Mouse (Mus musculus): ENCODE data around the gene Olfr467.
"Not testable (repeated sequence)": the region's sequence is repeated elsewhere in the genome, so short reads cannot be mapped to it uniquely, and the experiment has no call there.

Gene Olfr467

DNA sequence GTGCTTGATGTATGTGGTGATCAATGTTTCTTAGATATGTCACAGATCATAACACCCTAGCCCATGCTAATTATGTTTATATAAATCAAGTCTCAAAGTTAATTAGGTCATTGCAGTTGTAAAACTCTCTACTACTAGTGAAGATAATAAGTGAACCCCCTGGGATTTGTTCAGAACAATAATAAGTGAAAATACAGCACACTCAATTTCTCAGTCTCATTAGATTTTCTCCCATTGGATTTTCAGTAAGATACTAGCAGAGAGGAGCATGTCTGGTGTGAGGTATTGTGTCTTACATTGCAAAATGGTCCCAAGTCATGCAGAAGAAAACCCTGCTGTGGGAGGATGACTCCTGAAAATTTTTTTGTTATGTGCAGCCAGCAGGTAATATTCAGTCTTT is at the start of gene Olfr467:
Gene Olfr467 (plus strand): TSS at position 301 of the 400 bp plus-strand sequence.
- no peak for ATAC-seq (ENCODE audit: insufficient number of reproducible peaks, low FRiP score, low TSS enrichment)

DNA sequence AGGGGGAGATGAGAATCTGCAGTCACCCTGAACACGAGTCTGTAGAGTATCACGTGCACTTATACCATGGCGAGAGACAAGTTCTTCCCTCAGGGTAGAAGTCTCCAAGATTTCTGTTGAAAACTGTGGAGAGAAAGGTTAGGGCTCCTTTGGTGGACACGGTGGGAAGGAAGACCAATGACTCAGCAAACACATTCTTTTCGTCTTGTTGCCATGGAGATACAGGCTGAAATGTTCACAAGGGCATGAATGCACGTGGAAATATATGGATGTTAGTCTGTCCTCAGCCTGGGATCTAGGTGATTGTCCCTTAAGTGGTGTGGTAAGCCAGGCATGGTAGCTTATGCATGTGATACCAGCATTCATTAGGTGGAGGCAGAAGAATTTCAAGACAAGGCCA is 41.3 kb upstream of the Olfr467 start:
- no peak for ATAC-seq (ENCODE audit: insufficient number of reproducible peaks, low FRiP score, low TSS enrichment)

DNA sequence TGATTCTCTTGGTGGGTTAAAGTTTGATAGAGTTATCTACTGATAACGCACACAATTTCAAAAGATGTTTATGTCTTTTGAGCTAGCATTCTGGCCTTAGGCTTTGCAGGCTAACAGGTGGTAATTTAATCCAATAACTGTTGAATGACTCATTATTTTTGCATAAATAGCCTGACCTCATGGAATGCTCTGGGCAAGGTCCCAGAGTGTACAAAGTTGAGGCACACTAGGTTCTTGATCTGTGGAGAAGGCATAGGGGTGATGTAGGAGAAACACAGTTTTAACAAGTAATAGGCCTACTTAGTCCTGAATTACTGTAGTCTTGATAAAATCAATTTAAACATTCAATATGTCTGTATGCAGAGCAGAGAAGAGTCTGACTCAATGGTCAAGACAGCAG is 33.8 kb upstream of the Olfr467 start:
- no peak for ATAC-seq (ENCODE audit: insufficient number of reproducible peaks, low FRiP score, low TSS enrichment)

DNA sequence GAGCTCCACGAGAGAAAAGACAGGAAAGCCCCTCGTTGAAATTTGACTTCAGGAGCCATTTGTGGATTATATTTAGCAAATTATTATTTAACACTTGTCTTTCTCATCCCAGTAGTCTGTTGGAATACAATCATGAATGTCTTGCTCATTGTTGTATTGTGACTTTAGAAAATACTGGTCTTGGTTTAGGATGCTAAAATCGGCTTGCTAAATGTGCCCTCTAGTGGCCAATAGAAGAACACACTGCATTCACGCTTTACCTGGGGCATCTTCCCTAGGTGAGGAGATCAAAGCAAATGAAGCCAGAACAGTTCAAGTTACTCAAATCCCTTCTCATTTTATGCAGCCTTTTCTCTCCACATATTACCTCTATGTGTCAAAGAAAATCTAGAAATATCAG is 32.5 kb upstream of the Olfr467 start:
- no peak for ATAC-seq (ENCODE audit: insufficient number of reproducible peaks, low FRiP score, low TSS enrichment)

DNA sequence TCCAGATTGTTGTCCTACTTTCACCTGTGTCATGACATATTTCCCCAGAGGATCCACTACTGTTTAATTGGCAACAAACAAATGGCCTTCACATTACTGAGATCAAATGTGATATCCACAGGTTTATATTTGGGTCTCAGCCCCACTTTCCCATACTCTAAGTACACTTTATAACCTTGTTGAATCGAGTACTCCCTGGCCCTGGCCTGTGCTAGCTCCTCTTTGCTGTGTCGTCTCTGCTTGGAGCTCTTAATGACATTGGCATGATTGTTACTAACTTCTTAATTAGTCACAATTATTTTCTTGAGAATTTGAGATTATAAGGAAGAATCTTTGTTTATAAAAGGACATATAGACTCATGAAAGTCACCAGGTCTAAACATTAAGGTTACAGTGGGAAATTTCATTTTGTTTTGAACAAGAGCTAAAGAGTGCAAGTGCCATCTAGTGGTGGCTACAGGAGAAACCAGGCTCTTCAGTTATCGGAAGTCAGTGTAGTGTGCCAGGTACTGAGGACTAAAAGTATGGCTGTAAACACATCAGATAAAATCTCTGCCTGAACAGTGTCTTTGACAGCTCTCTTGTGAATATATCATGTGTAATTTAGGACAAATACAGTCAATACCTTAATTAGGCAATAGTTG is 24.0 kb upstream of the Olfr467 start:
- ATAC-seq (ENCODE audit: insufficient number of reproducible peaks, low FRiP score, low TSS enrichment) = no peak

DNA sequence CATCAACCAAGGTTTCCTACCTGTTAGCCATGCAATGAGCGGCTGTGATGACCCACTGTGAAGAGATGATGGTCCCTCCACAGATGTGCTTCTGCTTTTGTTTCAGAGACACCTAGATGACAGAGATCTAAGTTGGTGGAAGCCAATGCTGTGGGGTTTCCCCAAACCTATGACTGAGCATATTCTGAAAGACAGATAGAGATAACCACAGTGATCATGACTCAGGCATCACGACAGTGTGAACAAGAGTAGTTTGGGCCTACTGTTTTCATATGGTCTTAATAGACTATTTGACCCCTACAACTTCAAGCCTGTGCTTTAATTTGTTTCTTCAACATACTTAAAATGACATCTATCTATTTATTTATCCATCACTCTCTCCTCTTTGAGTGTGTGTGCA is 15.6 kb upstream of the Olfr467 start:
- ATAC-seq (ENCODE audit: insufficient number of reproducible peaks, low FRiP score, low TSS enrichment) = no peak

DNA sequence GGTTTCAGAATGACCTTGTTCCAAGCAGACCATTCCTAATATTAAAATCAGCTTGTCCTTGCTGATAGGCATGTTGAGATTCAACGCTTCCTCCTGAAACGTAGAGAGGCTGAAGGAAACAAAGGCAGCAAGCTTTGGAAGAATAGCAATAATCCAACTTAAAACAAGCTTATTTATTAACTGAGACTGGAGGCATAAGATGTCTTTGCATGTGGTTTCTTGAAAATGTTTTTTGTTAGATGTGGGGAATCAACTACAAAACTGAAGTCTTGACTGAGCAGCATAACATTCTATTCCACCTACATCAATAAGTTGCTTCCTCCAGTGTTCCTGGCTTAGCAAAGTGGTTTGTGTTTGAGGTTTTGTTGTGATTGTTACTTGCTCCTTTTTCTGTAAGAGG is 11.0 kb upstream of the Olfr467 start, which contains the start of gene Ovch2:
Gene Ovch2 (minus strand): TSS at position 101 of the 400 bp plus-strand sequence.
- ATAC-seq (ENCODE audit: insufficient number of reproducible peaks, low FRiP score, low TSS enrichment) = no peak

DNA sequence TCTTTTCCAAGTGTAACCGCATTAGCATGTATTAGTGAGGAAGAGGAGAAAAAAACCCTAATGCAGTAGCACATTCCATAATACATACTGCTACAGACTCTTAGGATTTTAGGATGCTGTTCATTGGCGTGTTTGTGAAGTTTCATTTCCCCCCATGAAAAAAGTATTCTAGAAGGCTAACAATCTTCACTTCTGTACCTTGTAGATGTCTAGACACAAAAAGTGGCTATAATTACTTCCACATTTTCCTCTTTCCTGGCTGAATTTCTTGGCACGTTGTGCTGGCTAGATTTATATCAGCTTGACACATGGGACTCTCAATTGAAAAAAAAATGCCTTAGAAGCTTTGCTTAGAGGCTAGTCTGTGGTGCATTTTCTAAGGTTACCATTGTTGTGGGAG is 9.9 kb upstream of the Olfr467 start:
- ATAC-seq (ENCODE audit: insufficient number of reproducible peaks, low FRiP score, low TSS enrichment) = no peak

DNA sequence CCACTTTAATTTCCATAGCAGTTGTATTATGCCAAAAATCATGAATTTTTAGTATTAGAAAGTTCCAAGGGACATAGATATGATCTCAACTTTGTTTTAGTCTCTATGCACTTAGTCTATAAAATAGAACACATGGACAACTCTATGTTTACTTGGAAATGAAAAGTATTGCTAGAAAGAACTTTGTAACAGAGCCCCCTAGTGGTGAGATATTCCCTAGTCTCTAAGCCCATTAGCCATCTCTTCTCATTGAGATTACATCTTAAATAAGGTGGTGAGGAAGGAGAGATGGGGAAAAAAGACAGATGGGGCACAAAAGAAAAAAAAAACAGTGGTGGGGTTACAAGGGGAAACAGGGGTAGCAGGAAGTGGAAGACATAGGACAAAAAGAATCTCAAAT is 7.4 kb downstream of the Olfr467 start:
- no peak for ATAC-seq (ENCODE audit: insufficient number of reproducible peaks, low FRiP score, low TSS enrichment)

DNA sequence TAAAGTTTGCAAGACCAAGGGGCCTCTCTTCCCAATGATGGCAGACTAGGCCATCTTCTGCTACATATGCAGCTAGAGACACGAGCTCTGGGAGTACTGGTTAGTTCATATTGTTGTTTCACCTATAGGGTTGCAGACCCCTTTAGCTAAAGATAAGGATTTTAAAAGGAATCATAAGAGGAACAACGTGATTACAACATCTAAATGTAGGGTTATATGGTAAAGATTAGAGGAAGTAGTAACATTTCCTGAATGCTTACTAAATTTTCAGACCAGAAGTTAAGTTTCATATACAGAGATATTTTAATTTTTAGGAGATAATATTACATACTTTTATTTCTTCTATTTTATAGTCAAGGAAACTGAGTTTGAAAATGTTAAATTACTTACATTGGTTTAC is 11.8 kb downstream of the Olfr467 start:
- ATAC-seq (ENCODE audit: insufficient number of reproducible peaks, low FRiP score, low TSS enrichment) = not testable (repeated sequence)

DNA sequence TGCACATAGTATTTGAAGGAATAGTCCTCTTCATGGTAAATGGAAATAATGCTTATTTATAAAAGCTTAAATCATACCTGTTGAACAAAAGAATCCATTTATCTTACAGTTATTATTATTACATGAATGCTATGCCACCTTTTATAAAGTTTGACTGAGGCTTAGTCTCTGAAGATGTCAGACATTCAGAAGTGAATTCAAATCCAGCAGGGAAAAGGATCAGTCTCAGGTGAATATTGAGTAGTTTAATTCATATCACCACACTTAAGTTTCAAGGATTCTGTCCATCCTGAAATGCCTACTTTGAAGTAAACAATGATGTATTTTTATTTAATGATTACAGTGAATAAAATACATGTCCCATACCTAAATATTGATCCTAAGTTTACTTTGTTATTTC is 13.4 kb downstream of the Olfr467 start, which contains the start of gene Olfr469:
Gene Olfr469 (minus strand): TSS at position 101 of the 400 bp plus-strand sequence.
- ATAC-seq (ENCODE audit: insufficient number of reproducible peaks, low FRiP score, low TSS enrichment) = not testable (repeated sequence)

DNA sequence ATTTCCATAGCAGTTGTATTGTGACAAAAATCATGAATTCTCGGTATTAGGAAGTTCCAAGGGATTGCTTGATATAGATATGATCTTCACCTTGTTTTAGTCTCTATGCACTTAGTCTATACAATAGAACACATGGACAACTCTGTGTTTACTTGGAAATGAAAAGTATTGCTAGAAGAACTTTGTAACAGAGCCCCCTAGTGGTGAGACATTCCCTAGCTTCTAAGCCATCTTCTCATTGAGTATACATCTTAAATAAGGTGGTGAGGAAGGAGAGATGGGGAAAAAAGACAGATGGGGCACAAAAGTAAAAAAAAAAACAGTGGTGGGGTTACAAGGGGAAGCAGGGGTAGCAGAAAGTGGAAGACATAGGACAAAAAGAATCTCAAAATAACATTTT is 29.7 kb downstream of the Olfr467 start:
- ATAC-seq (ENCODE audit: insufficient number of reproducible peaks, low FRiP score, low TSS enrichment) = no peak

DNA sequence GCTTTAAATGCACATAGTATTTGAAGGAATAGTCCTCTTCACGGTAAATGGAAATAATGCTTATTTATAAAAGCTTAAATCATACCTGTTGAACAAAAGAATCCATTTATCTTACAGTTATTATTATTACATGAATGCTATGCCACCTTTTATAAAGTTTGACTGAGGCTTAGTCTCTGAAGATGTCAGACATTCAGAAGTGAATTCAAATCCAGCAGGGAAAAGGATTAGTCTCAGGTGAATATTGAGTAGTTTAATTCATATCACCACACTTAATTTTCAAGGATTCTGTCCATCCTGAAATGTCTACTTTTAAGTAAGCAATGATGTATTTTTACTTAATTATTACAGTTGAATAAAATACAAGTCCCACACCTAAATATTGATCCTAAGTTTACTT is 35.3 kb downstream of the Olfr467 start, which contains the start of gene Olfr470:
Gene Olfr470 (minus strand): TSS at position 101 of the 400 bp plus-strand sequence.
- not testable (repeated sequence) for ATAC-seq (ENCODE audit: insufficient number of reproducible peaks, low FRiP score, low TSS enrichment)
